Mouse (Mus musculus) common myeloid progenitor, adult 5-6 weeks (primary cell): ENCODE measurements around the gene Ramp3. TPM values are rescaled to one million over a fixed set of nuclear protein-coding genes. Genes with fewer than 3 reads are reported as not detected.

Experiments
- ATAC-seq: replicated peaks from 2 replicates; pipeline ENCODE4 v1.8.0; 2016; ENCODE audit warnings: low read depth, mild to moderate bottlenecking, moderate TSS enrichment, inconsistent platforms; ENCODE audit not compliant: poor library complexity, severe bottlenecking
- total RNA-seq: library from RNA; stranded (forward); fragments of 200-1000, 187-1606 nt; gene quantifications from 2 replicates; pipeline ENCODE4 v1.2.3, GENCODE M21; 2017

Gene Ramp3
- total RNA-seq, result not detected in 2 replicates

GRCm38 (mm10) chr11:6658271-6658670 is at the start of gene Ramp3:
Ramp3 (plus strand) TSS chr11:6658521.
- ATAC-seq, result peak; percentile 63

GRCm38 (mm10) chr11:6615250-6616205 is 42.8 kb upstream of the Ramp3 start:
- peak; percentile 80 for ATAC-seq

- ATAC-seq, result peak; percentile 13; the same call in 1 of the 2 replicates
These were observed 34.6 kb upstream of the Ramp3 start for GRCm38 (mm10) chr11:6623704-6624103.

GRCm38 (mm10) chr11:6624619-6625382 is 33.5 kb upstream of the Ramp3 start:
- no peak for ATAC-seq

- peak; percentile 75 for ATAC-seq
These were observed 32.6 kb upstream of the Ramp3 start, which contains the start of gene Tbrg4 for GRCm38 (mm10) chr11:6625478-6626387. Tbrg4 (minus strand) TSS chr11:6626067.

- no peak for ATAC-seq
These were observed 31.9 kb upstream of the Ramp3 start for GRCm38 (mm10) chr11:6626388-6626772.

GRCm38 (mm10) chr11:6627731-6628130 is 30.6 kb upstream of the Ramp3 start:
- peak; percentile 41 for ATAC-seq

GRCm38 (mm10) chr11:6628568-6628967 is 29.8 kb upstream of the Ramp3 start:
- ATAC-seq, result peak; percentile 28; the same call in 1 of the 2 replicates

GRCm38 (mm10) chr11:6629655-6630054 is 28.7 kb upstream of the Ramp3 start:
- no peak for ATAC-seq

- ATAC-seq, result no peak
These were observed 22.2 kb upstream of the Ramp3 start for GRCm38 (mm10) chr11:6636150-6636549.

GRCm38 (mm10) chr11:6638537-6638936 is 19.8 kb upstream of the Ramp3 start, which contains the start of gene Wap:
Wap (minus strand) TSS chr11:6638637.
- ATAC-seq, result no peak

GRCm38 (mm10) chr11:6639072-6639471 is 19.2 kb upstream of the Ramp3 start:
- no peak for ATAC-seq

- ATAC-seq, result no peak
These were observed 13.8 kb upstream of the Ramp3 start for GRCm38 (mm10) chr11:6644566-6644965.

- ATAC-seq, result 0 out of 2 replicates have a peak, but pooled peaks have one; percentile 29
These were observed 10.2 kb upstream of the Ramp3 start for GRCm38 (mm10) chr11:6647831-6648724.

GRCm38 (mm10) chr11:6650519-6650918 is 7.8 kb upstream of the Ramp3 start:
- ATAC-seq, result no peak

GRCm38 (mm10) chr11:6652978-6653377 is 5.3 kb upstream of the Ramp3 start:
- peak; percentile 63; the same call in 1 of the 2 replicates for ATAC-seq

- peak; percentile 77 for ATAC-seq
These were observed 3.4 kb upstream of the Ramp3 start for GRCm38 (mm10) chr11:6654903-6655302.

- ATAC-seq, result no peak
These were observed 2.9 kb downstream of the Ramp3 start for GRCm38 (mm10) chr11:6661206-6661605.

- ATAC-seq, result no peak
These were observed 8.3 kb downstream of the Ramp3 start for GRCm38 (mm10) chr11:6666634-6667033.
